Mouse (Mus musculus) heart, adult 18-20 months (tissue): ENCODE measurements around the gene Gtf2f2. TPM values are rescaled to one million over a fixed set of nuclear protein-coding genes. Genes with fewer than 3 reads are reported as not detected.
"Not testable (repeated sequence)": the region's sequence is repeated elsewhere in the genome, so short reads cannot be mapped to it uniquely, and the experiment has no call there.

Experiments used
- DNase-seq, 2 experiments: peaks; one replicate each; pipeline ENCODE4 v3.0.0; 2021 to 2022; ENCODE audit warnings: mixed read lengths in 1 of 2
- total RNA-seq, 2 experiments: library from RNA; stranded (reverse); gene quantifications; 2 replicates each; pipeline ENCODE4 v1.2.3; 2021

The Gtf2f2 gene
- total RNA-seq, 2 experiments from 2014 or later, result 14.3 to 15.5 TPM

DNA sequence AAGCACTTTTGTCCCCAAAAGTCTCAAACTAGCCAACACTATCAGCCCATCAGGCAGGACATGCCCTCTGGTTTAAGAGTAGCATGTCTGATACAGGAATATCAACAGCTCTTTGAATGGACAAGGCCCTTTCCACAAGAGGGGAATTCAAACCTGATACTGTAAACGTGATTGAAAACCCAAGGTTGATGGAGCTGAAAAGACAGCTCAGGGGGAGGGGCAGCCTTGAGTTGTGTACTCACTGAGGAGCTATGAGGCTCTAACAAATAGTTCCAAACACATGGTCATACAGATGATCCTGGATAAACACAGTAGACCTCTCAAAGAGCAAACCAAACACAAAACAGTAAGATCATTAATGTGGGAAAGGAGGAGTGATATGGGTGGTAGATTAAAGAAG, 12.6 kb downstream of the Gtf2f2 start:
- DNase-seq, result no peak

- DNase-seq, result no peak
These were observed 18.3 kb downstream of the Gtf2f2 start for GRCm38 (mm10) chr14:75992371-75992770.

DNA sequence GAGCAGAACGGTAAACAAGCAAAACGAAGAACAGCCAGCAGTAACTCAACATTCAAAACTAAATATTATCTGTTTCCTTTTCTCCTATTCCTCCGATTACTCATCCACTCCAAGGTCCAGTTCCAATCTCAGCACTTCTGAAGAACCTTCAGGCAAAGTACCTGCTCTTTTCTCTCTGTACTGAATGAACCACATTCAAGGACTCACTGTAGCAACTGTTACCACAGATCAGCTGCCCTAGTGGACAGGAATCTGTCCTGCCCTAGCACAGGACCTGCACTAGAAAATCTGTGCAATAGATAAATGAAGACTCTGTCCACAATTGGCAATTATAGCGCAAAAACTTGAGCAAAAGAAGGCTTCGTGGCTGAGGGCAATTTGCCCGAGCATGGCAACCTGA, 19.7 kb downstream of the Gtf2f2 start:
- DNase-seq, result no peak

DNA sequence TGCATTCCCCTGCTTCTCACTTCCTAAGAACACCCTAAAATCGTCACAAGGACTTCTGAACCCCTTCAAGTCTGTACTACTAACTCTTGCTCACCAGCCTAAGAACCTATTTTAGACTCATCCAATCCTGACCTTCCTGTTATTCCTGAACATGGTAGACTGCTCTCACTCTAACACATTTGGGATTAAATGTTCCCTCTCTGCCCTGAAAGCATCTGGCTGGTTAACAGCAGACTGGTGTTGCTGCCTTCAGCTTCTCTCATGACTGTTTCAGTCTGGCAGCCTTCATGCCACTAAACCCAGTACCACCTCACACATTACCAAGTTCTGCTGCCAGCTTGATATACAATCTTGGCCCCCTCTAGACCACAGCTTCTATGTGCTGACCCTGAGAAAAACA, 21.5 kb downstream of the Gtf2f2 start:
- DNase-seq, result no peak

DNA sequence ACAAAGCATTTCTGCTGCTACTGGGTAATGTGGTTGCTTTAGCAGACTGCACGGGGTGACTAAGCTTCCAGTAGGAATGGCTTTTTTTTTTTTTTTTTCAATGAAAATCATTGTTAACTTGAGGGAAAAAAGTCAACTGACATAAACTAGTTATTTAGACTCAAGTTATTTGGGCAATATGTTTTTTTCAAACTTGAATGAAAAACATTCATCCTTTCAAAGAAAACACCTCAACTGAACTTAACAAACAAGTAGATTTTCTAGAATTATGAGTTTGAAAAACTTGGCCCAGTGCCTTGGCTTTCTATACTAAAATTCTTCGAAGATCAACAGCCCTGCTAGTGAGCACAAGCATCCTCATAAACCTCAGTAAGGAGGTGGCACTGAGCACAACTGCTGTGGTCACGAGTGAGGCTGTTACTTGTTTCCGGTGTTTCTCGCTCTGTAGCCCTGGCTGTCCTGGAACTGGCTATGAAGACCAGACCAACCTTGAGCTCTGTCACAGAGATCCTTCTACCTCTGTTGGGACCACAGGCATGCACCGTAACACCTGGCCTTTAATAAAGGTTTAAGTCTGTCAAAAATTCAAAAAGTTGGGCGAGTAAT, 23.7 kb downstream of the Gtf2f2 start:
- DNase-seq, result no peak

DNA sequence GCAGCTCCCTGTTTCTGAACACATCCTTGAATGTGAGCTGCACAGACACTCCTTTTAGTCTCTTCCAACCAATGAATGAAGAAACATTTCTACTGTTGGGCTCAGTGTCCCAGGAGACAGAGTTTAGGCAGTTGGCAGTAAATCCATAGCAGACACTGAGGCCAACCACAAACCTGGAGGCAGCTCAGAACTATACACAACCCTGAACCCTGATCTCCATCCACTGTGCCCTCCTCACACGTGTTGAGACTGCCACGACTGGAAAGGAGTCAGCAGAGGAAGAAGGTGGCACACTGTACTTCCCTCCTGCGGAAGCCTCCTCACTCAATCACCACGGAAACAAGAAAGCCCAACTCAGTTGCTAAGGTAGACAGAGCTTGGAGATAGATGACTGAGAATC, 25.6 kb downstream of the Gtf2f2 start:
- DNase-seq, result no peak

DNA sequence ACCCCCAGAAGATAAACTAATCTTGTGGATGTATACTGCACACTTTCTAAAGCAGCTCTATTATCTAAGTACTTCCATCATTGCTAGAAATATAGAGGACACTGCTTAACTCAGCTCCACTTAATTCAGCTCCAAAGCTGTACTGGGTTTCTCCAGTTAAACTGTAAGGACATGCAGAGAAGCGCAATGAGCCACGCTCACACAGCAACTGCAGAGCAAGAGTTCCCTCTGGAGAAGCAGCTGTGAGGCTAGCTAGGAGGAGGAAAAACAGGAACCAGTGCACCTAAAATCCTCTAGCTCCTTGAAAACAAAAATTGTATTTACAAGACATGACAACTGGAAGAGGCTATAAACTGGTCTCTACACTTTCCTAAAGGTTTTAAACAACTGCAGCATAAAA, 26.8 kb downstream of the Gtf2f2 start:
- DNase-seq, result no peak

- DNase-seq, result no peak
These were observed 29.4 kb downstream of the Gtf2f2 start for GRCm38 (mm10) chr14:75981231-75981630.

GRCm38 (mm10) chr14:75976107-75976506, 34.6 kb downstream of the Gtf2f2 start:
- DNase-seq, result no peak

- DNase-seq, result no peak
These were observed 43.4 kb downstream of the Gtf2f2 start for GRCm38 (mm10) chr14:75967291-75967690.

GRCm38 (mm10) chr14:75964433-75964832, 46.2 kb downstream of the Gtf2f2 start:
- DNase-seq, result no peak

DNA sequence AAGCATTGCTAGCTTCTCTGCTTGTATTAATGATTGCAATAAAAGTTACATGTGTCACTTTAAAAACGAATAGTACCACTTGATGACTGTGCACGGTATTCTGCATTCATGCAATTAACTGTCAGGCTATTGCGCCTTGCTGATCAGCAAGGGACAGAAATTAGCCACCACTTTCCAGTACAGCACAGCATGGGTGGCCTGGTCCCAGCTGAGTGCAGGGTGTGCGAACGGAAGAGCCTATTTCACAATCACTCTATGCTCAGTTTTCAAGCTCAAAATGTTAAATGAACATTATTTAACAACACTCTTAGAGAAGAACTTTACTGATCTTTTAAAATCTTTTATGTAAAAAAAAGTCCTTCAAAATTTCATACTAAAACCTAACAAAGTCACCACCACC, 46.7 kb downstream of the Gtf2f2 start:
- DNase-seq, result peak; percentile 12 to 18

DNA sequence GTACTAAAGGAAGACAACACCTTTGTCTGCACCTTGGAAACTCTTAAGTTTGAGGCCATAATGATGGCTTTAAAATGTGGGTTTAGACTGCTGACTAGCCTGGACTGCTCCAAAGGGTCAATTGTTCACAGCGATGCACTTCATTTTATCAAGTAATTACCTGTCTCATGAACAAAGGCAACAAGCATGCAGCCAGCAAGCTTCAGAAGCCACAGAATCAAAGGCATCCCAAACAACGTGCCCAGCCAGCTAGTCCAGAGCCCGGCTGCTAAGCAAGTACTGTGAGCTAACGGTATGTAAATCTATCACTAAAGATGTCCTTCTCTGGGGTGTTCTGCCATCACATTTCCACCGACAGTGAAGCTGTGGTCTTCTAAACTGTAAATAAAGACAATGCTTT, 47.5 kb downstream of the Gtf2f2 start:
- no peak for DNase-seq

DNA sequence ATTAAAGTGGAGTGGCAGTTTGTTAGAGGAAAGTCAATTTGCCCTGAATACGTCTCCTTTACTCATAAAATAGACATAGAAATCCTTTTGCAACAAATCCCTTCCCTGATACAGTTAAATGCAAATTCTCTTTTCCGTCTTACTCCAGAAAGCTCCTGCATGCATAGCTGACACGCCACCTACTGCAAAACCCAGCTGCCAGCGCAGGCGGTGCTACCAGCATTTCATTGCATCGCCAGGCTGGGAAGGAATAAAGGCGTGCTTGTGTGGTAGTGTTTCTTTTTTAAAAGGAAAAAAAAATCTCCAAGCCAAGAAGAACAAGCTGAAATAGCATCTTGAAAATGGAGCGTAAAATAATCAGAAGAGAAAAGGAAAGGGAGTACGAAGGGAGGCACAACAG, 48.4 kb downstream of the Gtf2f2 start:
- DNase-seq, result no peak

DNA sequence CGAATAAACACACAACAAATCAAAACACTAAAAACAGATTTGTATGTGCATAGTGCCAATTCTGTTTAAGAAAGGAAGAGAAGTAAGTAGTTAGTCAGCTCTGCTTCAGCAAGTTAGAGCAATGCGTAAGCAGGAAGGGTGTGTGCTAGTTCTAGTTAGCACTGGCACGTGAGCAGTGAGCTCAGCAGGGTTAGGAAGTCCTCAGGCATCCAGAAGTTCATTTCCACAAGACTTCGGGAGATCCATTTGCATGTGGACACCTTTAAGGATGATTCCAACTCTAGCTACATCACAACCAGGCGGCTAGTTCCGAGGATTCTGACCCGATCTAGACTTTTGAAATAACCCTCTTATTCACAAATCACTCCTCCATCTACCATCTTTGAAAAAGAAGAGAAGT, 55.9 kb downstream of the Gtf2f2 start, which contains the start of gene Kctd4:
Gene Kctd4, plus strand, starts transcription at position 244 of the 400 bp plus-strand sequence.
- DNase-seq, result no peak

GRCm38 (mm10) chr14:75953011-75953410, 57.7 kb downstream of the Gtf2f2 start:
- DNase-seq, result no peak

DNA sequence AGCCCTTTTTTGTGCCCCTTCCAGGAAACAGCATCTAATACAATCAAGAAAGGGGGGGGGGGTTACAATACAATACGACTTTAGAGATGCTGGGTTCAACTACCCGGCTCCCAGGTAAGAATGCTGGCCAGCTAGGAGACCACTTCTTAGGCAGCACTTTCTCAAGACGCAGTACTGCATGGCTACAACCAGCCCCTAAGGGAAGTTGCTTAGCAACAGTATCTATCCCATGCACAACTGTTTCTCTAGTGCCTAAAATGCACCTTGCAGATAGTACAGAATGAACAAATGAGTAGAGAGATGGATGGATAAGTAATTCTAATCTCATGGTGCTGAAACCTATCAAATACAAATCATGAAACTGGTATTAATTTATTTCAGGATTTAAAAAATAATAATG, 63.0 kb downstream of the Gtf2f2 start:
- DNase-seq, result no peak

DNA sequence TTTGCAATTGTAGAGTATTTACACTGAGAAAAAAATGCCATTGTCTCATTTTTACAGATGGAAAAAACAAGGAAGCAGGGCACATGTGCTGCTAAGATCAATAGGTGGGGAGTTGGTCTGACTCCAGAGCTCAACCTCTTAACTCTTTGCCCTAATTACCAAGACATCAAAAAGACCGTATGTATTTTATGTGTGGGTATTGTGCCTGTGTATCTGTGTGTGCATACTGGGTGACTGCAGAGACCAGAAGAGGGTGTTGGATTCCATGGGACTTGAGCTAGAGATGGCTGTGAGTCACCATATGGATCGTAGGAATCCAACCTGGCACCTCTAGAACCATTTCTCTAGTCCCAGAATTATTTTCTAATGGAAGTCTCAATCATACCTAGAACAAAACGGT, 68.3 kb downstream of the Gtf2f2 start:
- DNase-seq, result no peak

DNA sequence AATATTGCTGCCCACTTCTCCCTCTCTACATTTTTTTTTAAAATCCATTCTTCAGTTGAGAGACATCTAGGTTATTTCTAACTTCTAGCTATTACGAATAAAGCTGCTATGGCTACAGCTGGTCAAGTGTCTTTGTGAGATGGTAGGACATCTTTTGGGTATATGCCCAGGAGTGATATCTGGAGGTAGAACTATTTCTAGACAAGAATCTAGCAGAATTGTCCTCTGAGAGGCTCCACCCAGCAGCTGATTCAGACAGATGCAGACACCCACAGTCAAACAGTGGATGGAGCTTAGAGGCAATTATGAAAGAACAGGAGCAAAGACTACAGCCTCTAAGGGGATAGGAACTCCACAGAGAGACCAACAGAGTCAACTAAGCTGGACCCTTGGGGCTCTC, 69.2 kb downstream of the Gtf2f2 start:
- DNase-seq, result no peak

DNA sequence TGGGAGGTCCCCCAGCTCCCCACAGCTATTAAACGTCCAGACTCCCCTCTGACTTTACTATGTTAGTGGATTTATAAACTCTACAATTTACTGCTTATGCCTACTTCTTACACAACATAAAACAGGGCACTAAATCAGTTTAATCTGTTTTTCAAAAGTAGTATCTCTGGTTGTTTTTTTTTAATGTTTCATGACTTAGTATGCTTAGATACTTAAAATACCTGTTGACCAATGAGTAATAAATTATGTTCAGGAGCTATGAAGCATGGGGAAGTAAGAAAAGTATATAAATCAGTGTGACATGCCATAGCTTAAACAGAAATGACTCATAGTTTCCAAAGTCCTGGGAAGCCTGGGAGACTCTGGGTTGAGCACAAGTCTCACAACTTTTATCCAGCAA, 73.0 kb downstream of the Gtf2f2 start:
- DNase-seq, result no peak

- peak in 1 of 2 experiments; percentile 9 for DNase-seq
These were observed 76.3 kb downstream of the Gtf2f2 start for GRCm38 (mm10) chr14:75934359-75934758.

DNA sequence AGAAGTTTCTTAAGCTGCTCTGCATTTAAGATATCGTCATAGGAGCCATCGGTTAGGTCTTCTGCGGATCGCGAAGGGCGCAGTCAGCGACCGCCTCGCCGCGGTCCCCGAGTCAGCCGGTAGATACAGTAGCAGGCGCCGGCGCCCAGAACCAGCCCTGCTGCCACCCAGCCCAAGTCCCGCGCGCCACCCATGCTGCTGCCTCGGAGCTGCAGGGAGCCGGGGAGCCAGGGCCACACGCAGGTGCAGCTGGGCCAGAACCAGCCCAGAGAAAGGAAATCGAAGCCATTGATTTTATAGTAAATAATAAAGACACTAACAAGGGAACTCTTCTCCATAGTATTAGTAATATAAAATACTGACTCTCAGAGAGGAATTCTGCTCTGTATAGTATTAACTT, 79.4 kb downstream of the Gtf2f2 start:
- DNase-seq, result no peak

- not testable (repeated sequence) for DNase-seq
These were observed 81.0 kb downstream of the Gtf2f2 start for GRCm38 (mm10) chr14:75929713-75930112.

DNA sequence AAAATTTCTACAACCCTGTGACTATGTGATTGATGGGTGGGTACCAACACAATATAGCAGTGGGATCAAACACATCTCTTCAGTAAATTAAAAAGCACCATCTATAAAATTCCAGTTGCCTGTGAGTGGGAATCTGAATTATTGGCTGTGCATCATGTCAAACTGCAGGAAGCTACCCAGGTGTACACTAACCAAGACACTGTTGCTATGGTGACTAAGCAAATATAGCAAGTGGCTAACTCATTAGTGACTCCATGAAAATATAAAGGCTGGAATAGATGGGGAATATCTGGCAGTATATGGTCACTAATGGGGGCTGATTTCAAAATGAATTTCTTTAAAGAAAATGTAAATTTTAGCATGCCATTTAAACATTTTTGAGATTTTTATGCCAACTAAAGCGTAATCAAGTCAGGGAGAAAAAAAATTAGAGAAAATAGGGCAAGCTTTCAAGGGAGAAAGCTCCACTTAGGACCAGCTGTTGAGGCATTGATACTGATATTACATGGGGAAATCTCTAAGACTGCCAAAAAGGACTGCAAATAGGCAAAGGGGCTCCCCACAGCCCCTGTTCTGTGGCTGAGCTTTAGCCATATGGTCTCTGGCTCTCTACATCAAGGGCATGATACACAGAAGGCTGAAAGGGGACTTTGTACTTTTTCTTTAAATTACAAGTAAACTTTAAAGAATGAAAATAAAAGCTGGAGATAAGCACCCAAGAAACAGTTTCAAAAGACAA, 87.2 kb downstream of the Gtf2f2 start:
- DNase-seq, result no peak
